Mouse (Mus musculus) intestine, embryonic 14.5 days (tissue): ENCODE measurements at regions not wholly inside any gene's neighbourhood (a gene's known extent, or its start where the extent isn't known, plus 50 kb on each side); places are given as distances from the start of the nearest gene placed in this dataset.

Experiments used
- ATAC-seq: fragments of 200-750 bp; cut with Nextera tagmentation; replicated peaks from 2 replicates; pipeline ENCODE4 v1.8.0; 2017; ENCODE audit warnings: low read depth, moderate number of reproducible peaks, moderate TSS enrichment, moderate library complexity; ENCODE audit not compliant: low FRiP score, low TSS enrichment
- DNase-seq: peaks from one replicate; pipeline ENCODE4 v3.0.0-alpha.2; 2018; ENCODE audit warnings: low spot score
- H3K27ac ChIP-seq: fragments of 300-500 bp; sonication (generic); 2 replicates; pipeline ENCODE4 v1.5.1; 2014; ENCODE audit warnings: low read depth, mild to moderate bottlenecking, control low read depth
- H3K27me3 ChIP-seq: fragments of 300-500 bp; sonication (generic); replicated peaks from 2 replicates; pipeline ENCODE4 v1.6.1; 2014; ENCODE audit warnings: low read length, control low read depth; ENCODE audit not compliant: control insufficient read depth, insufficient read depth
- H3K36me3 ChIP-seq: fragments of 300-500 bp; sonication (generic); 2 replicates; pipeline ENCODE4 v1.6.1; 2014; ENCODE audit warnings: low read length, control low read depth; ENCODE audit not compliant: control insufficient read depth, insufficient read depth
- H3K4me1 ChIP-seq: fragments of 300-500 bp; sonication (generic); replicated peaks from 2 replicates; pipeline ENCODE4 v1.6.1; 2014; ENCODE audit warnings: low read length, control low read depth, mixed read lengths; ENCODE audit not compliant: control insufficient read depth, insufficient read depth
- H3K4me2 ChIP-seq: fragments of 300-500 bp; sonication (generic); 2 replicates; pipeline ENCODE4 v1.6.1; 2014; ENCODE audit warnings: low read length
- H3K4me3 ChIP-seq: fragments of 300-500 bp; sonication (generic); 2 replicates; pipeline ENCODE4 v1.5.1; 2014; ENCODE audit warnings: low read depth, low read length, control low read depth, mixed read lengths
- H3K9ac ChIP-seq: fragments of 300-500 bp; sonication (generic); 2 replicates; pipeline ENCODE4 v1.6.1; 2014; ENCODE audit warnings: mild to moderate bottlenecking, low read length
- H3K9me3 ChIP-seq: fragments of 300-500 bp; sonication (generic); 2 replicates; pipeline ENCODE4 v1.6.1; 2016; ENCODE audit warnings: low read length, control low read depth; ENCODE audit not compliant: control insufficient read depth
- WGBS: fragments of 180-500 bp; shearing (Covaris S2); extraction: QIAGEN DNeasy Blood & Tissue Kit; methylation state at CpG from one replicate; pipeline ENCODE4 v1.1.7; 2014; 5-methylcytosine and 5-hydroxymethylcytosine counted together

DNA sequence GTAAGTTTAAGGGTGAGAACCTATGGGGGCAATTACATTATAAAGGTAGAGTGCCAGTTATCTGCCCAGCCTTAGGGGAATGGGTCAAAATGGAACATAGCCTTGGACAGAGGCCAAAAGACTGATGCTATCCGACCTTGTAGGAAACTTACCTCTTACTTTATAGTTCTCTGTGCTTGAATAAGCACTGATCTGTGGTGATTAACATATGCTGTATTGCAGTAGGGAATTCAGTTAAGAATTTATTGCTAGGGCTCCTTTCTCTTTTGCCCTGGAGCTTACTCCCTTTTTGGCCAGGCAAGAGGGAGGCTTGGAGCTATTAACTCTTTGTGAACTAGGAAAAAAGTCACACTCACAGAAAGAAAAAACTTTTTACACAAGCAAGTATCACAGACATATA is 748.5 kb downstream of the Poteg start:
- ATAC-seq (no peak), DNase-seq (no peak)
- no peak overlapping the region for H3K27ac ChIP-seq
- H3K27me3 ChIP-seq = no peaks in the 10 kb centered on the region
- 38% methylated on average over 1 of the region's 1 CpGs for WGBS
- H3K4me3 ChIP-seq = no peak overlapping the region
- no peaks in the 10 kb centered on the region for H3K9me3 ChIP-seq
- H3K36me3 ChIP-seq = no peaks in the 10 kb centered on the region
- no peaks in the 10 kb centered on the region for H3K4me1 ChIP-seq
- H3K4me2 ChIP-seq = no peak overlapping the region
- H3K9ac ChIP-seq = no peak overlapping the region

DNA sequence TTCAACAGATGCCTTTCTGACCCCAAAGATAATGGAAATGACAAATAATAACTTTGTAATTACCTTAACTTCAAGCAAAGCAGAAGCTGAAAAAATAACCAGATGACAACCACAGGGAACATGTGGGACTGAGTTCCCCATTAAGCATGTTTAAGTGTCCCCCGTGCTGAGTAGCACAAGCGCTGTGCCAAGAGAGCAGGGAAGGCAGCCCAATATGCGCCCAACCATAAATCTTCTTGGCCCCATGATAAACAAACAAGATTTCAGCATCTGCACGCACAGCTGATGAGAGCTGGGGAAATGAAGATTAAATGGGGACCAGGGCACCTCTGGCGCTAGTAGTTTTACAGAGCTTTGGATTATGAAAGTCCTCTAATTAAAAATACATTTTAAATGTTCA is 788.1 kb downstream of the Poteg start:
- Histone ChIP-seq H3K9me3 (no peaks in the 10 kb centered on the region), H3K4me2 (no peak overlapping the region), H3K4me1 (no peaks in the 10 kb centered on the region), H3K9ac (no peak overlapping the region), H3K4me3 (no peak overlapping the region), H3K27me3 (no peaks in the 10 kb centered on the region), H3K36me3 (no peaks in the 10 kb centered on the region), H3K27ac (no peak overlapping the region)
- DNase-seq = no peak
- 27% methylated on average over 5 of the region's 5 CpGs for WGBS
- no peak for ATAC-seq

DNA sequence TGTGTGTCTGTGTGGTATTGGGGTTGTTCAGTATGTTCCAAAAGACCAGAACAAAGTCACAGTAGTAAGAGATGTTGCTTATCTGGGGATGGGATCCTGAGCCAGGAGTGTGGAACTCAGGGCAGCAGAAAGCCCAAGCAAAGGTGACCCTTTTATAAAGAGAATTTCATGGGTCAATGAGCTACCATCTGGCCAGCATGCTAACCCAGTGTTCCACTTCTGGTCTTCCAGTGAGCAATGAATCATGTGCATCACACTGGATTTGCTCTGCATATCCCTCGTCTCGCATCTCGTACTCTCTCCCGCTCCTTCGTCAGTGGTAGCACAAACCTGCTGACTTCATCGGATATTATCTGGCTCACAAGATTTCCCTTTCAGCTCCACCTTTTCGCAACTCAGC is 791.9 kb downstream of the Poteg start:
- Histone ChIP-seq H3K9me3 (no peaks in the 10 kb centered on the region), H3K27me3 (no peaks in the 10 kb centered on the region), H3K36me3 (no peaks in the 10 kb centered on the region), H3K4me3 (no peak overlapping the region), H3K4me2 (no peak overlapping the region), H3K27ac (no peak overlapping the region), H3K4me1 (no peaks in the 10 kb centered on the region), H3K9ac (no peak overlapping the region)
- DNase-seq (no peak), ATAC-seq (no peak)
- WGBS = 90% methylated on average over 7 of the region's 7 CpGs

DNA sequence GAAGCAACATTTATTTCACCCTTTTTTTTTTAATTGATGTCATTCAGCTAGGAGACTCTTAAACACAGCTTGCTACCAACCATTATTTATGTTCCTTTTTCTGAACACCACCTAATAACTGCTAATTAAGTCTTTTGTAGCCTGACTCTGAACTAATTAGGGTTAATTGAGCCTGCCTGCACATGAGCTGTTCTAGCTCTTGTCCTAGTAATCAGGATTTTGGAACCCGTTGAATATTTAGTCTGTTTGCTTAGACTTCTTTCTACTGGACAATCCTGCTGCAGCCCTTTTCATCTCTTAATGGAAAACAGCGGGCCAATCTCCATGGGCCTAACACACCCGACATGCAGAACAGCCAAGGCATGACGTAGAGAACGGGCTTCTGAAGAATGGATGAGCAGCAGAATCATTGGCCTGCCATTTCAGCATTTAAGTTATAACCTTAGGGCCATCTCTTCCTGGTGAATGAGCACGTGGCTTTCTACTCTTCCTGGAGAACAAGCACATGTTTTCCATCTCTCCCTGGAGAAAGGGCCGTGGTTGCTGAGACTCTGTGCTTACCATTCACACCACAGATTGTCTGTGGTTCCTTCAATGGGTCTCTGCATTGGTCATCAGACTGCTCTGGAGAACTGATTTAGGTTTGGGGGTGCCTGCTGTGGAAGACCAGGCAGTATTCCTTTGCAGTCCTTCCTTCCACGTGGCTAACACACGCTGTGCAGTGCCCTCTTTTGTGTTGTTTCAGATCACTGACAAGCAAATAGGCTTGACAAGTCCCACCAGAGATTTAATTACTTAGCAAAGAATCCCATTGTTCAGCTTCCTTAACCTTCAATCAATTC is 805.1 kb downstream of the Poteg start:
- no peaks in the 10 kb centered on the region for H3K27me3 ChIP-seq
- no peak for DNase-seq
- H3K27ac ChIP-seq = no peak overlapping the region
- no peak overlapping the region for H3K9ac ChIP-seq
- no peak overlapping the region for H3K4me3 ChIP-seq
- no peaks in the 10 kb centered on the region for H3K4me1 ChIP-seq
- no peaks in the 10 kb centered on the region for H3K9me3 ChIP-seq
- no peak for ATAC-seq
- 79% methylated on average over 9 of the region's 9 CpGs for WGBS
- no peaks in the 10 kb centered on the region for H3K36me3 ChIP-seq
- H3K4me2 ChIP-seq = no peak overlapping the region

- no peaks in the 10 kb centered on the region for H3K4me1 ChIP-seq
- no peaks in the 10 kb centered on the region for H3K27me3 ChIP-seq
- H3K9me3 ChIP-seq = no peaks in the 10 kb centered on the region
- H3K36me3 ChIP-seq = no peaks in the 10 kb centered on the region
- H3K9ac ChIP-seq = no peak overlapping the region
- H3K27ac ChIP-seq = no peak overlapping the region
- H3K4me3 ChIP-seq = no peak overlapping the region
- 75% methylated on average over 5 of the region's 5 CpGs for WGBS
- no peak overlapping the region for H3K4me2 ChIP-seq
- DNase-seq (no peak), ATAC-seq (no peak)
These were observed 819.8 kb downstream of the Poteg start for GRCm38 (mm10) chr8:28267277-28267676.

- Histone ChIP-seq H3K36me3 (no peaks in the 10 kb centered on the region), H3K4me3 (no peak overlapping the region), H3K4me1 (no peaks in the 10 kb centered on the region), H3K27ac (no peak overlapping the region), H3K9me3 (no peaks in the 10 kb centered on the region), H3K27me3 (no peaks in the 10 kb centered on the region), H3K4me2 (no peak overlapping the region), H3K9ac (no peak overlapping the region)
- 65% methylated on average over 2 of the region's 2 CpGs for WGBS
- ATAC-seq = no peak
- DNase-seq = no peak
These were observed 836.8 kb downstream of the Poteg start for GRCm38 (mm10) chr8:28284257-28284656.

DNA sequence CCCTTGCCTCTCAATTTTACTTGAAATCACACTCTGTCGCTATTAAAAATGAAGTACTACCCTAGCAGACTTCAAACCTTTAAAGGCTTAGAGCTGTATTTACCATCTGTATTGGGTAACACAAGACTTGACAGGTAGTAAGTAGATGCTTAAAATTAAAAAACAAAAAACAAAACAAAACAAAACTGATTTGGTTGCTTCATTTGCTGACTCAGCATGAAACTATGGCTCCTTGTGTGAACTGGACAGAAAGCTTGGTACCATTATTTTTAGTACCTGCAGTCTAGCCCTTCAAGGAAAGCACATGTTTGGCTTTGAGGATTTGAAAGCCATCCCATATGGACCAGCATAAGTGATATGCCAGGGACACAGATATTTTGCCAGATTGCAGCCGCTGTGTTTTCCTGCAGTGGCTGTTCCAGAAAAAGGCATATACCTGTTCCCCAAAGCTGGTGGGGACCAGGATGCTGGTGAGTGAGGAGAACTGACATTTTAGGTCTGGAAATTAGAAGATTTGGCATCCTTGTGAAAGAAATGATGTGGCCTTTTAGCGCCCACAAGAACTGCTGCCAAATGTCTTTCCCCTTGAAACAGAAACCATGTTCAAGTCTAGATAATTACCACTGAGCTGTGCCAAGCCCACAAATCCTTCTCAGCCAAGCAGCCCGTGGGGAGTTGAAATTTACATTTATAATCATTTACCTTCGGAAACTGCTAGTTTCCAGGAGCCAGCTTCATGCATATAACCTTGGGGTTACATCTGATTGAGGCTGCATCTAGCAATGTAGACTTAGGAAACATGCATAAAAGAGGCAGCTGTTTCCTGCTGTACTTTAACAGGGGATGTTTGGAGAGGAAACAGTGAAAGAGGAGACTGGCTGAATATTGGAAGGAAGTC is 851.7 kb downstream of the Poteg start:
- DNase-seq (no peak), ATAC-seq (no peak)
- Histone ChIP-seq H3K4me2 (no peak overlapping the region), H3K27ac (no peak overlapping the region), H3K9me3 (no peaks in the 10 kb centered on the region), H3K27me3 (no peaks in the 10 kb centered on the region), H3K4me3 (no peak overlapping the region), H3K4me1 (no peaks in the 10 kb centered on the region), H3K36me3 (no peaks in the 10 kb centered on the region), H3K9ac (no peak overlapping the region)
- whole genome bisulfite sequencing = 63% methylated on average over 5 of the region's 5 CpGs

DNA sequence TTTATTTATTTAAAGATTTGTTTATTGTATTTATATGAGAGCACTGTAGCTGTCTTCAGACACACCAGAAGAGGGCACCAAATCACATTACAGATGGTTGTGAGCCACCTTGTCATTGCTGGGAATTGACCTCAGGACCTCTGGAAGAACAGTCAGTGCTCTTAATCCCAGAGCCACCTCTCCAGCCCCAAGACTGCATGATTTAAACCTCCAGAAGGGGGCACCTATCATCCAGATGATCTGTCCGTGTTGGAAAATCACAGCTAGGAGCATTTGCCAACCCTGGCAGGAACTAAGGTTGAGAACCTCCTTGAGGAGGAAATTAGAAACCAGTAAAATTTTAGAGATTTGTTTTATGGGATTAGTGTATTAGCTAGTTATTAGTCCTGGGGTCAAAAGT is 869.6 kb downstream of the Poteg start:
- Histone ChIP-seq H3K9me3 (no peaks in the 10 kb centered on the region), H3K4me1 (no peaks in the 10 kb centered on the region), H3K4me3 (no peak overlapping the region), H3K4me2 (no peak overlapping the region), H3K27me3 (no peaks in the 10 kb centered on the region), H3K27ac (no peak overlapping the region), H3K9ac (no peak overlapping the region), H3K36me3 (no peaks in the 10 kb centered on the region)
- DNase-seq (no peak), ATAC-seq (no peak)
- 54% methylated on average over 1 of the region's 1 CpGs for WGBS
